Mouse (Mus musculus) gastrocnemius, postnatal 25 days (tissue): Measurements from ENCODE around the gene Dusp23. TPM values are rescaled to one million over a fixed set of nuclear protein-coding genes. Genes with fewer than 3 reads are reported as not detected.

Source experiments
- DNase-seq: peaks from one replicate; pipeline ENCODE4 v3.0.0; 2022
- long read RNA-seq, 2 experiments: library from polyadenylated mRNA; stranded (forward); transcript quantifications; one replicate each; pipeline ENCODE4 v2.0.0; 2021
- total RNA-seq, 2 experiments: library from RNA; stranded (reverse); gene quantifications; 1 replicate in 1 of 2; 2 replicates in 1 of 2; pipeline ENCODE4 v1.2.3; 2021

The Dusp23 gene
- total RNA-seq, result 10 to 100 TPM; 25.2 to 30.2 TPM
- long read RNA-seq, experiment 1, transcript Dusp23-201 (2 exons, 1,410 nt), result major isoform, 58 of 61 reads
- long read RNA-seq, experiment 1, partial matches to known transcripts, result 3 of 61 reads
- long read RNA-seq, experiment 1, other reads (novel, unspliced or antisense), result 0 of 61 reads
- long read RNA-seq, experiment 2, transcript Dusp23-201 (2 exons, 1,410 nt), result major isoform, 50 of 51 reads
- long read RNA-seq, experiment 2, partial matches to known transcripts, result 0 of 51 reads
- long read RNA-seq, experiment 2, other reads (novel, unspliced or antisense), result 1 of 51 reads

GRCm38 (mm10) chr1:172632451-172633326 is at the start of gene Dusp23:
Gene Dusp23, minus strand, starts transcription at chr1:172632962.
- peak; percentile 99 for DNase-seq

GRCm38 (mm10) chr1:172680742-172681141 is 48.0 kb upstream of the Dusp23 start:
- DNase-seq, result no peak

- DNase-seq, result no peak
These were observed 38.0 kb upstream of the Dusp23 start for GRCm38 (mm10) chr1:172670716-172671115.

GRCm38 (mm10) chr1:172667597-172667996 is 34.8 kb upstream of the Dusp23 start:
- no peak for DNase-seq

GRCm38 (mm10) chr1:172665457-172665856 is 32.7 kb upstream of the Dusp23 start:
- DNase-seq, result no peak

GRCm38 (mm10) chr1:172659688-172660087 is 26.9 kb upstream of the Dusp23 start:
- DNase-seq, result no peak

GRCm38 (mm10) chr1:172657266-172657665 is 24.5 kb upstream of the Dusp23 start:
- DNase-seq, result no peak

- no peak for DNase-seq
These were observed 21.1 kb upstream of the Dusp23 start for GRCm38 (mm10) chr1:172653900-172654299.

GRCm38 (mm10) chr1:172652040-172652662 is 19.4 kb upstream of the Dusp23 start:
- no peak for DNase-seq

- DNase-seq, result no peak
These were observed 18.7 kb upstream of the Dusp23 start for GRCm38 (mm10) chr1:172651288-172651987.

- peak; percentile 24 for DNase-seq
These were observed 17.9 kb upstream of the Dusp23 start for GRCm38 (mm10) chr1:172650519-172651287.

GRCm38 (mm10) chr1:172649396-172649795 is 16.6 kb upstream of the Dusp23 start:
- DNase-seq, result no peak

GRCm38 (mm10) chr1:172647236-172647635 is 14.5 kb upstream of the Dusp23 start:
- no peak for DNase-seq

GRCm38 (mm10) chr1:172638781-172639180 is 6.0 kb upstream of the Dusp23 start:
- no peak for DNase-seq

GRCm38 (mm10) chr1:172637801-172638200 is 5.0 kb upstream of the Dusp23 start:
- DNase-seq, result no peak

GRCm38 (mm10) chr1:172636266-172636665 is 3.5 kb upstream of the Dusp23 start:
- no peak for DNase-seq

- no peak for DNase-seq
These were observed 2.5 kb upstream of the Dusp23 start for GRCm38 (mm10) chr1:172635258-172635657.

GRCm38 (mm10) chr1:172634136-172634535 is 1.4 kb upstream of the Dusp23 start:
- no peak for DNase-seq

GRCm38 (mm10) chr1:172631721-172632120 is 1.0 kb downstream of the Dusp23 start:
- DNase-seq, result no peak

- DNase-seq, result no peak
These were observed 2.9 kb downstream of the Dusp23 start for GRCm38 (mm10) chr1:172629831-172630230.

GRCm38 (mm10) chr1:172626306-172626705 is 6.5 kb downstream of the Dusp23 start:
- no peak for DNase-seq
